Mouse (Mus musculus) T-cell, adult 2 months (primary cell): ENCODE results near the gene Fbxw21.
A peak's percentile ranks its signal among the peaks of the same experiment; 100 is the strongest.
"Not testable (repeated sequence)": the region's sequence is repeated elsewhere in the genome, so short reads cannot be mapped to it uniquely, and the experiment has no call there.

Source experiments
- DNase-seq: peaks from one replicate; pipeline ENCODE4 v3.0.0; 2022; ENCODE audit warnings: low spot score

The Fbxw21 gene

GRCm38 (mm10) chr9:109161941-109162340 lies at the start of gene Fbxw21:
Gene Fbxw21, minus strand, starts transcription at chr9:109162041.
- DNase-seq, result no peak

- not testable (repeated sequence) for DNase-seq
Measured at GRCm38 (mm10) chr9:109201347-109201746, 39.5 kb upstream of the Fbxw21 start.

GRCm38 (mm10) chr9:109200349-109200748 lies 38.5 kb upstream of the Fbxw21 start:
- no peak for DNase-seq

- no peak for DNase-seq
Measured at GRCm38 (mm10) chr9:109199353-109199752, 37.5 kb upstream of the Fbxw21 start.

- not testable (repeated sequence) for DNase-seq
Measured at GRCm38 (mm10) chr9:109195875-109196274, 34.0 kb upstream of the Fbxw21 start, which contains the start of gene Fbxw13. Gene Fbxw13, minus strand, starts transcription at chr9:109195975.

- DNase-seq, result no peak
Measured at GRCm38 (mm10) chr9:109177208-109177607, 15.4 kb upstream of the Fbxw21 start.

- DNase-seq, result no peak
Measured at GRCm38 (mm10) chr9:109176301-109176700, 14.5 kb upstream of the Fbxw21 start.

- DNase-seq, result no peak
Measured at GRCm38 (mm10) chr9:109167316-109167715, 5.5 kb upstream of the Fbxw21 start.

- DNase-seq, result not testable (repeated sequence)
Measured at GRCm38 (mm10) chr9:109140414-109140813, 21.4 kb downstream of the Fbxw21 start.

- DNase-seq, result no peak
Measured at GRCm38 (mm10) chr9:109130076-109130475, 31.8 kb downstream of the Fbxw21 start.

GRCm38 (mm10) chr9:109128211-109128610 lies 33.6 kb downstream of the Fbxw21 start:
- DNase-seq, result no peak

GRCm38 (mm10) chr9:109127076-109127475 lies 34.8 kb downstream of the Fbxw21 start:
- DNase-seq, result no peak

GRCm38 (mm10) chr9:109125481-109125880 lies 36.4 kb downstream of the Fbxw21 start:
- no peak for DNase-seq

GRCm38 (mm10) chr9:109125043-109125442 lies 36.8 kb downstream of the Fbxw21 start:
- no peak for DNase-seq

- no peak for DNase-seq
Measured at GRCm38 (mm10) chr9:109124164-109124563, 37.7 kb downstream of the Fbxw21 start.

GRCm38 (mm10) chr9:109123266-109123665 lies 38.6 kb downstream of the Fbxw21 start:
- no peak for DNase-seq

GRCm38 (mm10) chr9:109122553-109123085 lies 39.2 kb downstream of the Fbxw21 start:
- DNase-seq, result peak; percentile 56

- DNase-seq, result no peak
Measured at GRCm38 (mm10) chr9:109120956-109121355, 40.9 kb downstream of the Fbxw21 start.

GRCm38 (mm10) chr9:109119571-109119970 lies 42.3 kb downstream of the Fbxw21 start:
- no peak for DNase-seq

GRCm38 (mm10) chr9:109118106-109118505 lies 43.7 kb downstream of the Fbxw21 start:
- DNase-seq, result no peak

GRCm38 (mm10) chr9:109116205-109116604 lies 45.6 kb downstream of the Fbxw21 start:
- DNase-seq, result no peak

GRCm38 (mm10) chr9:109114871-109115270 lies 47.0 kb downstream of the Fbxw21 start:
- DNase-seq, result no peak

GRCm38 (mm10) chr9:109114276-109114675 lies 47.6 kb downstream of the Fbxw21 start:
- no peak for DNase-seq

- no peak for DNase-seq
Measured at GRCm38 (mm10) chr9:109113331-109113730, 48.5 kb downstream of the Fbxw21 start.
